Mouse (Mus musculus) embryonic facial prominence, embryonic 14.5 days (tissue): ENCODE results near the gene Sowahb. TPM values are rescaled to one million over a fixed set of nuclear protein-coding genes. Genes with fewer than 3 reads are reported as not detected.

Experiments used
- ATAC-seq: fragments of 200-750 bp; cut with Nextera tagmentation; 2 replicates; pipeline ENCODE4 v1.8.0; 2017; ENCODE audit warnings: low read depth, moderate number of reproducible peaks, moderate TSS enrichment
- DNase-seq: peaks from one replicate; pipeline ENCODE4 v3.0.0-alpha.2; 2015; ENCODE audit warnings: low spot score
- H3K27ac ChIP-seq: fragments of 300-500 bp; sonication (generic); replicated peaks from 2 replicates; pipeline ENCODE4 v1.5.1; 2014; ENCODE audit warnings: low read depth, mild to moderate bottlenecking, low read length, moderate library complexity
- H3K27me3 ChIP-seq: fragments of 300-500 bp; sonication (generic); replicated peaks from 2 replicates; pipeline ENCODE4 v1.6.1; 2014; ENCODE audit warnings: low read length; ENCODE audit not compliant: control insufficient read depth, insufficient read depth
- H3K36me3 ChIP-seq: fragments of 300-500 bp; sonication (generic); 2 replicates; pipeline ENCODE4 v1.6.1; 2014; ENCODE audit warnings: low read length, mixed read lengths; ENCODE audit not compliant: control insufficient read depth, insufficient read depth
- H3K4me1 ChIP-seq: fragments of 300-500 bp; sonication (generic); 2 replicates; pipeline ENCODE4 v1.6.1; 2014; ENCODE audit warnings: antibody characterized with exemption, low read length; ENCODE audit not compliant: control insufficient read depth, insufficient read depth
- H3K4me2 ChIP-seq: fragments of 300-500 bp; sonication (generic); 2 replicates; pipeline ENCODE4 v1.6.1; 2014; ENCODE audit warnings: low read depth, mild to moderate bottlenecking, low read length, moderate library complexity, mixed read lengths
- H3K4me3 ChIP-seq: fragments of 300-500 bp; sonication (generic); 2 replicates; pipeline ENCODE4 v1.5.1; 2014; ENCODE audit warnings: low read depth, mild to moderate bottlenecking, low read length
- H3K9ac ChIP-seq: fragments of 300-500 bp; sonication (generic); 2 replicates; pipeline ENCODE4 v1.6.1; 2014; ENCODE audit warnings: low read depth, mild to moderate bottlenecking, low read length, moderate library complexity, mixed read lengths
- H3K9me3 ChIP-seq: fragments of 300-500 bp; sonication (generic); 2 replicates; pipeline ENCODE4 v1.6.1; 2016; ENCODE audit warnings: low read length; ENCODE audit not compliant: control insufficient read depth
- WGBS: fragments of 180-500 bp; shearing (Covaris S2); extraction: QIAGEN DNeasy Blood & Tissue Kit; methylation state at CpG from one replicate; pipeline ENCODE4 v1.1.7; 2014; 5-methylcytosine and 5-hydroxymethylcytosine counted together
- polyA plus RNA-seq: library from polyadenylated mRNA; unstranded; fragments of >200 nt; fragmentation: Nextera tagmentation; extraction: Ambion mirVana; gene quantifications from 2 replicates; pipeline ENCODE4 v1.2.1, GENCODE M21; 2014

Sowahb gene
- polyA plus RNA-seq, 1 experiment from 2014 or later, result 0.50 TPM

- 56% methylated on average over 1 of the region's 1 CpGs for WGBS
These were observed 9.5 kb downstream of the Sowahb start for GRCm38 (mm10) chr5:93035285-93035684.

GRCm38 (mm10) chr5:93033087-93033870 lies 11.5 kb downstream of the Sowahb start:
- Histone ChIP-seq H3K4me3 (no peak overlapping the region), H3K9ac (no peak overlapping the region), H3K27me3 (no peaks in the 10 kb centered on the region), H3K4me2 (no peak overlapping the region), H3K9me3 (no peaks in the 10 kb centered on the region), H3K36me3 (no peaks in the 10 kb centered on the region), H3K4me1 (peaks cover 6% of the 10 kb centered on the region), H3K27ac (no peak overlapping the region)
- ATAC-seq (no peak), DNase-seq (no peak)
- 77% methylated on average over 5 of the region's 5 CpGs for WGBS

More at GRCm38 (mm10) chr5:93035285-93035684, 9.5 kb downstream of the Sowahb start:
- Histone ChIP-seq H3K36me3 (no peaks in the 10 kb centered on the region), H3K4me1 (peaks cover 6% of the 10 kb centered on the region), H3K27me3 (no peaks in the 10 kb centered on the region), H3K9ac (no peak overlapping the region), H3K4me3 (no peak overlapping the region), H3K27ac (no peak overlapping the region), H3K9me3 (no peaks in the 10 kb centered on the region), H3K4me2 (no peak overlapping the region)
- peak; percentile 62 for ATAC-seq
- DNase-seq, result peak; percentile 57

GRCm38 (mm10) chr5:93032621-93033020 lies 12.2 kb downstream of the Sowahb start:
- no peak for ATAC-seq
- 85% methylated on average over 4 of the region's 4 CpGs for WGBS

GRCm38 (mm10) chr5:93030869-93031268 lies 14.0 kb downstream of the Sowahb start:
- H3K4me3 ChIP-seq, result no peak overlapping the region
- DNase-seq (no peak), ATAC-seq (no peak)
- peaks cover 15% of the 10 kb centered on the region; the same call in 1 of the 2 replicates for H3K4me1 ChIP-seq
- H3K4me2 ChIP-seq, result no peak overlapping the region
- no peaks in the 10 kb centered on the region for H3K27me3 ChIP-seq
- H3K27ac ChIP-seq, result no peak overlapping the region
- WGBS, result 52% methylated on average over 3 of the region's 3 CpGs
- no peaks in the 10 kb centered on the region for H3K36me3 ChIP-seq
- H3K9ac ChIP-seq, result no peak overlapping the region
- H3K9me3 ChIP-seq, result no peaks in the 10 kb centered on the region

More at GRCm38 (mm10) chr5:93032621-93033020, 12.2 kb downstream of the Sowahb start:
- H3K9ac ChIP-seq, result no peak overlapping the region
- H3K4me3 ChIP-seq, result no peak overlapping the region
- H3K4me2 ChIP-seq, result no peak overlapping the region
- H3K27ac ChIP-seq, result no peak overlapping the region
- no peak for DNase-seq
- peaks cover 4% of the 10 kb centered on the region for H3K4me1 ChIP-seq
- no peaks in the 10 kb centered on the region for H3K9me3 ChIP-seq
- no peaks in the 10 kb centered on the region for H3K36me3 ChIP-seq
- H3K27me3 ChIP-seq, result no peaks in the 10 kb centered on the region

- Histone ChIP-seq H3K27ac (no peak overlapping the region), H3K9ac (no peak overlapping the region), H3K36me3 (no peaks in the 10 kb centered on the region), H3K4me2 (no peak overlapping the region), H3K27me3 (no peaks in the 10 kb centered on the region), H3K9me3 (no peaks in the 10 kb centered on the region), H3K4me1 (peaks cover 15% of the 10 kb centered on the region; the same call in 1 of the 2 replicates), H3K4me3 (no peak overlapping the region)
- WGBS, result 76% methylated on average over 5 of the region's 5 CpGs
- no peak for DNase-seq
- ATAC-seq, result no peak
These were observed 14.4 kb downstream of the Sowahb start for GRCm38 (mm10) chr5:93030411-93030810.

GRCm38 (mm10) chr5:93027120-93027675 lies 17.6 kb downstream of the Sowahb start:
- ATAC-seq, result no peak
- H3K4me3 ChIP-seq, result no peak overlapping the region
- no peak for DNase-seq
- 0 out of 2 replicates have a peak overlapping the region, but pooled peaks have one; percentile 5 for H3K4me2 ChIP-seq
- H3K9ac ChIP-seq, result 0 out of 2 replicates have a peak overlapping the region, but pooled peaks have one; percentile 15
- H3K27me3 ChIP-seq, result no peaks in the 10 kb centered on the region
- H3K9me3 ChIP-seq, result no peaks in the 10 kb centered on the region
- 0 out of 2 replicates have a peak overlapping the region, but pooled peaks have one; percentile 13 for H3K27ac ChIP-seq
- peaks cover 23% of the 10 kb centered on the region; the same call in 1 of the 2 replicates for H3K4me1 ChIP-seq
- WGBS, result 21% methylated on average over 9 of the region's 9 CpGs
- H3K36me3 ChIP-seq, result no peaks in the 10 kb centered on the region

GRCm38 (mm10) chr5:93026437-93027119 lies 18.2 kb downstream of the Sowahb start:
- Histone ChIP-seq H3K9me3 (no peaks in the 10 kb centered on the region), H3K27me3 (no peaks in the 10 kb centered on the region), H3K27ac (0 out of 2 replicates have a peak overlapping the region, but pooled peaks have one; percentile 13), H3K4me3 (no peak overlapping the region), H3K9ac (0 out of 2 replicates have a peak overlapping the region, but pooled peaks have one; percentile 15), H3K36me3 (no peaks in the 10 kb centered on the region), H3K4me1 (peaks cover 26% of the 10 kb centered on the region; the same call in 1 of the 2 replicates), H3K4me2 (0 out of 2 replicates have a peak overlapping the region, but pooled peaks have one; percentile 5)
- no peak for DNase-seq
- 35% methylated on average over 4 of the region's 4 CpGs for WGBS
- no peak for ATAC-seq

GRCm38 (mm10) chr5:93024754-93025280 lies 20.0 kb downstream of the Sowahb start:
- H3K9ac ChIP-seq, result no peak overlapping the region
- H3K4me3 ChIP-seq, result no peak overlapping the region
- no peaks in the 10 kb centered on the region for H3K27me3 ChIP-seq
- no peaks in the 10 kb centered on the region for H3K36me3 ChIP-seq
- peak; percentile 23 for ATAC-seq
- 2% methylated on average over 7 of the region's 7 CpGs for WGBS
- peak overlapping the region; percentile 45; the same call in 1 of the 2 replicates for H3K27ac ChIP-seq
- peaks cover 26% of the 10 kb centered on the region; the same call in 1 of the 2 replicates for H3K4me1 ChIP-seq
- peak; percentile 83 for DNase-seq
- no peaks in the 10 kb centered on the region for H3K9me3 ChIP-seq
- no peak overlapping the region for H3K4me2 ChIP-seq
